Mouse (Mus musculus): ENCODE measurements around the gene Snx3. TPM values are rescaled to one million over a fixed set of nuclear protein-coding genes. Genes with fewer than 3 reads are reported as not detected.

Gene Snx3
- total RNA-seq, 2 experiments from 2014 or later = 143 to 147 TPM

GRCm38 (mm10) chr10:42504096-42504710 is 2.4 kb downstream of the Snx3 start:
- no peak for DNase-seq (ENCODE audit: low spot score in 2 of 2)

GRCm38 (mm10) chr10:42510141-42510540 is 8.3 kb downstream of the Snx3 start:
- no peak for DNase-seq (ENCODE audit: low spot score in 2 of 2)

GRCm38 (mm10) chr10:42511184-42512135 is 9.6 kb downstream of the Snx3 start:
- DNase-seq (ENCODE audit: low spot score in 2 of 2) = no peak

- DNase-seq (ENCODE audit: low spot score in 2 of 2) = no peak
Observed at GRCm38 (mm10) chr10:42514125-42514524, 12.3 kb downstream of the Snx3 start.

GRCm38 (mm10) chr10:42518363-42518762 is 16.5 kb downstream of the Snx3 start:
- DNase-seq (ENCODE audit: low spot score in 2 of 2) = no peak

- no peak for DNase-seq (ENCODE audit: low spot score in 2 of 2)
Observed at GRCm38 (mm10) chr10:42521315-42521981, 19.6 kb downstream of the Snx3 start.

GRCm38 (mm10) chr10:42522912-42523311 is 21.1 kb downstream of the Snx3 start:
- no peak for DNase-seq (ENCODE audit: low spot score in 2 of 2)

- DNase-seq (ENCODE audit: low spot score in 2 of 2) = no peak
Observed at GRCm38 (mm10) chr10:42523556-42524162, 21.8 kb downstream of the Snx3 start.

- DNase-seq (ENCODE audit: low spot score in 2 of 2) = no peak
Observed at GRCm38 (mm10) chr10:42525682-42526081, 23.9 kb downstream of the Snx3 start.

- DNase-seq (ENCODE audit: low spot score in 2 of 2) = no peak
Observed at GRCm38 (mm10) chr10:42533836-42534453, 32.1 kb downstream of the Snx3 start.

GRCm38 (mm10) chr10:42537571-42538316 is 35.9 kb downstream of the Snx3 start:
- DNase-seq (ENCODE audit: low spot score in 2 of 2) = no peak

GRCm38 (mm10) chr10:42545707-42546503 is 44.1 kb downstream of the Snx3 start:
- DNase-seq (ENCODE audit: low spot score in 2 of 2) = no peak

GRCm38 (mm10) chr10:42546507-42546906 is 44.7 kb downstream of the Snx3 start:
- no peak for DNase-seq (ENCODE audit: low spot score in 2 of 2)

GRCm38 (mm10) chr10:42559581-42560200 is 57.9 kb downstream of the Snx3 start:
- DNase-seq (ENCODE audit: low spot score in 2 of 2) = no peak

GRCm38 (mm10) chr10:42562272-42562671 is 60.4 kb downstream of the Snx3 start:
- DNase-seq (ENCODE audit: low spot score in 2 of 2) = peak in 1 of 2 experiments; percentile 17

GRCm38 (mm10) chr10:42572567-42572966 is 70.7 kb downstream of the Snx3 start:
- no peak for DNase-seq (ENCODE audit: low spot score in 2 of 2)

- no peak for DNase-seq (ENCODE audit: low spot score in 2 of 2)
Observed at GRCm38 (mm10) chr10:42572971-42573370, 71.1 kb downstream of the Snx3 start.

- DNase-seq (ENCODE audit: low spot score in 2 of 2) = no peak
Observed at GRCm38 (mm10) chr10:42574639-42575038, 72.8 kb downstream of the Snx3 start.
